Mouse (Mus musculus): ENCODE measurements around the gene Rab33a. TPM values are rescaled to one million over a fixed set of nuclear protein-coding genes. Genes with fewer than 3 reads are reported as not detected.

The Rab33a gene
- not detected in 2 replicates for total RNA-seq (2015; ENCODE audit: low replicate concordance)
- total RNA-seq (2017; ENCODE audit: low replicate concordance), result not detected in 2 replicates

- no peak for ATAC-seq (replicated peaks; ENCODE audit: low FRiP score, poor library complexity, severe bottlenecking)
Measured at GRCm38 (mm10) chrX:48518808-48519548, at the start of gene Rab33a. TSS of gene Rab33a (plus strand) at chrX:48519285.

- no peak for ATAC-seq (replicated peaks; ENCODE audit: low FRiP score, poor library complexity, severe bottlenecking)
Measured at GRCm38 (mm10) chrX:48481095-48481494, 38.0 kb upstream of the Rab33a start.

- ATAC-seq (replicated peaks; ENCODE audit: low FRiP score, poor library complexity, severe bottlenecking), result no peak
Measured at GRCm38 (mm10) chrX:48481687-48482086, 37.4 kb upstream of the Rab33a start.

GRCm38 (mm10) chrX:48493763-48494162, 25.3 kb upstream of the Rab33a start:
- ATAC-seq (replicated peaks; ENCODE audit: low FRiP score, poor library complexity, severe bottlenecking), result no peak

GRCm38 (mm10) chrX:48513166-48513807, 5.8 kb upstream of the Rab33a start, which contains the start of gene Aifm1:
TSS of gene Aifm1 (minus strand) at chrX:48513563.
- ATAC-seq (replicated peaks; ENCODE audit: low FRiP score, poor library complexity, severe bottlenecking), result peak; percentile 100

- ATAC-seq (replicated peaks; ENCODE audit: low FRiP score, poor library complexity, severe bottlenecking), result no peak
Measured at GRCm38 (mm10) chrX:48513824-48514223, 5.3 kb upstream of the Rab33a start.

GRCm38 (mm10) chrX:48518211-48518807, 776 bp upstream of the Rab33a start:
- ATAC-seq (replicated peaks; ENCODE audit: low FRiP score, poor library complexity, severe bottlenecking), result no peak

GRCm38 (mm10) chrX:48519549-48520085, 532 bp downstream of the Rab33a start:
- ATAC-seq (replicated peaks; ENCODE audit: low FRiP score, poor library complexity, severe bottlenecking), result no peak

GRCm38 (mm10) chrX:48521651-48522050, 2.6 kb downstream of the Rab33a start:
- no peak for ATAC-seq (replicated peaks; ENCODE audit: low FRiP score, poor library complexity, severe bottlenecking)

- ATAC-seq (replicated peaks; ENCODE audit: low FRiP score, poor library complexity, severe bottlenecking), result no peak
Measured at GRCm38 (mm10) chrX:48523512-48523911, 4.4 kb downstream of the Rab33a start.

GRCm38 (mm10) chrX:48525332-48525731, 6.2 kb downstream of the Rab33a start:
- no peak for ATAC-seq (replicated peaks; ENCODE audit: low FRiP score, poor library complexity, severe bottlenecking)

- no peak for ATAC-seq (replicated peaks; ENCODE audit: low FRiP score, poor library complexity, severe bottlenecking)
Measured at GRCm38 (mm10) chrX:48525866-48526265, 6.8 kb downstream of the Rab33a start.

- ATAC-seq (replicated peaks; ENCODE audit: low FRiP score, poor library complexity, severe bottlenecking), result no peak
Measured at GRCm38 (mm10) chrX:48526435-48526834, 7.3 kb downstream of the Rab33a start.

- peak; percentile 39; the same call in 1 of the 2 replicates for ATAC-seq (replicated peaks; ENCODE audit: low FRiP score, poor library complexity, severe bottlenecking)
Measured at GRCm38 (mm10) chrX:48532175-48532574, 13.1 kb downstream of the Rab33a start.

Other genes with a start within 250 kb of the Rab33a start
- gene Bcorl1, start 177.9 kb upstream of the Rab33a start, total RNA-seq (2015; ENCODE audit: low replicate concordance), result 4.6 and 8.6 TPM in 2 replicates
- gene Bcorl1, start 177.9 kb upstream of the Rab33a start, total RNA-seq (2017; ENCODE audit: low replicate concordance), result 23.8 and 31.1 TPM in 2 replicates
- gene Elf4, start 56.2 kb upstream of the Rab33a start, total RNA-seq (2015; ENCODE audit: low replicate concordance), result 24.5 and 26.5 TPM in 2 replicates
- gene Elf4, start 56.2 kb upstream of the Rab33a start, total RNA-seq (2017; ENCODE audit: low replicate concordance), result 2.9 and 6.3 TPM in 2 replicates
- 14.6 and 16.3 TPM in 2 replicates for gene Aifm1, start 5.7 kb upstream of the Rab33a start, total RNA-seq (2015; ENCODE audit: low replicate concordance)
- gene Aifm1, start 5.7 kb upstream of the Rab33a start, total RNA-seq (2017; ENCODE audit: low replicate concordance), result 11.8 and 18.1 TPM in 2 replicates
- 5.2 and 5.6 TPM in 2 replicates for gene Zfp280c, start 75.2 kb downstream of the Rab33a start, total RNA-seq (2015; ENCODE audit: low replicate concordance)
- gene Zfp280c, start 75.2 kb downstream of the Rab33a start, total RNA-seq (2017; ENCODE audit: low replicate concordance), result 3.3 and 3.5 TPM in 2 replicates
- gene Slc25a14, start 104.1 kb downstream of the Rab33a start, total RNA-seq (2015; ENCODE audit: low replicate concordance), result 3.3 TPM in 1 of 2 replicates, not detected in the other
- 0.77 TPM in 1 of 2 replicates, not detected in the other for gene Slc25a14, start 104.1 kb downstream of the Rab33a start, total RNA-seq (2017; ENCODE audit: low replicate concordance)
- gene Gpr119, start 155.2 kb downstream of the Rab33a start, total RNA-seq (2015; ENCODE audit: low replicate concordance), result not detected in 2 replicates
- gene Gpr119, start 155.2 kb downstream of the Rab33a start, total RNA-seq (2017; ENCODE audit: low replicate concordance), result not detected in 2 replicates
- 7.7 and 16.9 TPM in 2 replicates for gene Rbmx2, start 175.7 kb downstream of the Rab33a start, total RNA-seq (2015; ENCODE audit: low replicate concordance)
- 6.7 and 8.2 TPM in 2 replicates for gene Rbmx2, start 175.7 kb downstream of the Rab33a start, total RNA-seq (2017; ENCODE audit: low replicate concordance)